In genomic region chr8:53607040-53607439, GRCm38 (mm10) we compare ENCODE assay signal across 7 mouse cellular contexts. TPM values are rescaled to one million over a fixed set of nuclear protein-coding genes. Genes with fewer than 3 reads are reported as not detected.
DNase-seq lines count a peak whose midpoint lies in the region; ATAC-seq lines count a peak whose summit lies in the region.

No protein-coding gene starts in this region.

- H3K9ac ChIP-seq in kidney, embryonic 15.5 days = no peak overlapping the region

- H3K27me3 ChIP-seq in kidney, embryonic 15.5 days = no peaks in the 10 kb centered on the region

- no peak overlapping the region for H3K4me2 ChIP-seq in kidney, embryonic 15.5 days

- H3K4me3 ChIP-seq in kidney, embryonic 15.5 days (replicated peaks) = no peak overlapping the region

- DNase-seq in thymus, postnatal 0 days (ENCODE audit: low spot score) = peak; percentile 53
- no peak for DNase-seq in thymus, postnatal 4 days
- peak; percentile 62 for DNase-seq in adipocyte (ENCODE audit: low spot score)
- DNase-seq in fibroblast of lung, adult 2 months (ENCODE audit: low read depth) = peak; percentile 17
- peak; percentile 41 for DNase-seq in mesoderm, embryonic 11.5 days (ENCODE audit: low read depth, low spot score)
- DNase-seq in gastrocnemius, postnatal 4 days (ENCODE audit: low spot score in 2 of 2) = no peak

- H3K9me3 ChIP-seq in kidney, embryonic 15.5 days (replicated peaks) = no peaks in the 10 kb centered on the region

- ATAC-seq in kidney, embryonic 15.5 days (replicated peaks; ENCODE audit: low FRiP score) = 0 out of 2 replicates have a peak, but pooled peaks have one; percentile 58

- no peak overlapping the region for H3K27ac ChIP-seq in kidney, embryonic 15.5 days

- H3K36me3 ChIP-seq in kidney, embryonic 15.5 days = peaks cover 8% of the 10 kb centered on the region; the same call in 1 of the 2 replicates

- no peaks in the 10 kb centered on the region for H3K4me1 ChIP-seq in kidney, embryonic 15.5 days

- WGBS in kidney, embryonic 15.5 days = 39% methylated on average over 3 of the region's 3 CpGs

RNA-seq across cellular contexts. Expression of gene Neil3, which starts 31.8 kb away (rescaled TPM):
- 32.8 and 47.3 TPM in 2 replicates for polyA plus RNA-seq in thymus, postnatal 0 days (2015; fragmentation: Nextera tagmentation; extraction: Ambion mirVana)
- 29.1 and 34.2 TPM in 2 replicates for polyA plus RNA-seq in kidney, embryonic 15.5 days (2015; fragmentation: Nextera tagmentation; extraction: Ambion mirVana)
- total RNA-seq in gastrocnemius, postnatal 4 days (2021) = 10 to 100 TPM; 13.8 to 15.6 TPM

Comparison
In these comparisons a context has a peak if more than half of its experiments do, and no peak if none do; other contexts are left out.
1. DNase-seq: peak in thymus, postnatal 0 days (single experiment), adipocyte (single experiment), fibroblast of lung, adult 2 months (single experiment) and mesoderm, embryonic 11.5 days (single experiment); none in thymus, postnatal 4 days (single experiment) and gastrocnemius, postnatal 4 days (0 of 2).